Mouse (Mus musculus): ENCODE measurements around the gene Zfp111. TPM values are rescaled to one million over a fixed set of nuclear protein-coding genes. Genes with fewer than 3 reads are reported as not detected.

Gene Zfp111
- polyA plus RNA-seq (2014; fragmentation: Illumina TruSeq; extraction: RNeasy Lipid Tissue Mini Kit (QIAGEN cat#74804); ENCODE audit: low read depth, low replicate concordance): 9.3 TPM

GRCm38 (mm10) chr7:24211343-24211742 lies at the start of gene Zfp111:
Gene Zfp111, minus strand, starts transcription at chr7:24211443.

DNA sequence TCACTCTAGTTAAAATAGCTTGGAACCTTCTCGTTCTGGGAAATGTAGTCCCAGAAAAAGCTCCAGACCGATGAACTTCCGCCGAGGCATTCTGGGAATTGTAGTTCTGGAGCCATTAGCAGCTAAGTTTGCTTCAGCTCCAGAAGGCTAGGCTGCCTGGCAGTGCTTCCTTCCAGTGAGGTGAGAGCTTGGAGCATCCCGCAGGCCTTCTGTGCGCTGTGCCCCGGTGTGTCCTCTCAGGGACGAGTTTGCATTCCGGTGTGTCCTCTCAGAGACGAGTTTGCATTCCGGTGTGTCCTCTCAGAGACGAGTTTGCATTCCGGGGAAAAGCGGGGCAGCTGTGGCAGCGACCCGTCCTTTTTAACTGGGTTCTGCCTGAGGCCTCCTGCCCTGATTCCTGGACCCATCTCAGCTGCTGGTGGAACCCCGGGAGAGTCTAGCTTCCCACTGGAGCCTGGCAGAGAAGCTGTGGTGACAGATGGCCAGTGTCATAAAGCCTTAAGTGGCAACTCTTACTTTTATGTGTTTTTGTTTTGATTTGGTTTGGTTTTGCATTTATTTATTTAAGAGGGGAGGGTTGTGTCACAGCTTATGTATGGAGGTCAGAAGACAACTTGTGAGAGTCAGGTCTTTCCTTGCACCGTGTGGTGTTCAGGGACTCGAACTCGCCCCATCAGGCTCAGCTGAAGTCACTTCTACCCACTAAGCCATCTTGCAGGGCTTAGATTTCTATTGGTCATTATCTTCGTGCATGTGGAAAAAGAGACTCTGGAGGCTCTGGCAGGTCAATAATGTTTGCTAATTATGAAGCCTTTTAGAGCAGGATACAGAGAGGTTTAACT lies 43.6 kb upstream of the Zfp111 start, which contains the start of gene Zfp108:
TSS of gene Zfp108 (plus strand) at position 162 of the 842 bp plus-strand sequence.

DNA sequence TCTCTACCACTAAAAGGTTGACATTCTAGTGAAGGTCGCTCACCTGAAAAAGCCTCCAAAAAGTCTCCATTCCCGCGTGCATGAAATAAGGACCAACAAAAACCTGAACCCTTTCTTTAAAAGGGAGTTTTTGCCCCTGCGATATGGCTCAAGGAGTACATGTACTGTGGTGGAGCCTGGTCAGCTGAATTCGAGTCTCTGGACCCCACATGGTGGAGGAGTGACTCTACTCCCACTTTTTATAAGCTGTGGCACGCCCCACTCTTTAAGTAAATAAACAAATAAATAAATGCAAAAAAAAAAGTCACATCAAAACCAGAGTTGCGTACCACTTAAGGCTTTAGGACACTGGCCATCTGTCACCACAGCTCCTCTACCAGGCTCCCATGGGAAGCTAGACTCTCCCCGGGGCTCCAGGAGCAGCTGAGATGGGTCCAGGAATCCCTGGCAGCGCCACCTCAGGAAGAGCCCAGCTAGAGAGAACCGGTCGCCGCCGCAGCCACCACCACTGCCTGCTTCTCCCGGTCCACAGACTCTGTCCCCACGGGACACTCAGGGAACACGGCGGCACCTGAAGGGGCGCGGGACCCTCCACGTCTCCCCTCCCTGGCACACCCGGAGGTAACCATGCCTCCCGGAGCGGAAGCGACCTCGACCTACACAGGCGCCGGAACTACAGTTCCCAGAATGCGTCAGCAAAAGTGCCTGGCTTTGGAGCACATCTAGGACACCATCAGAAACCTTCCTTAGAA lies 26.0 kb upstream of the Zfp111 start, which contains the start of gene Zfp109:
TSS of gene Zfp109 (minus strand) at position 521 of the 752 bp plus-strand sequence.

DNA sequence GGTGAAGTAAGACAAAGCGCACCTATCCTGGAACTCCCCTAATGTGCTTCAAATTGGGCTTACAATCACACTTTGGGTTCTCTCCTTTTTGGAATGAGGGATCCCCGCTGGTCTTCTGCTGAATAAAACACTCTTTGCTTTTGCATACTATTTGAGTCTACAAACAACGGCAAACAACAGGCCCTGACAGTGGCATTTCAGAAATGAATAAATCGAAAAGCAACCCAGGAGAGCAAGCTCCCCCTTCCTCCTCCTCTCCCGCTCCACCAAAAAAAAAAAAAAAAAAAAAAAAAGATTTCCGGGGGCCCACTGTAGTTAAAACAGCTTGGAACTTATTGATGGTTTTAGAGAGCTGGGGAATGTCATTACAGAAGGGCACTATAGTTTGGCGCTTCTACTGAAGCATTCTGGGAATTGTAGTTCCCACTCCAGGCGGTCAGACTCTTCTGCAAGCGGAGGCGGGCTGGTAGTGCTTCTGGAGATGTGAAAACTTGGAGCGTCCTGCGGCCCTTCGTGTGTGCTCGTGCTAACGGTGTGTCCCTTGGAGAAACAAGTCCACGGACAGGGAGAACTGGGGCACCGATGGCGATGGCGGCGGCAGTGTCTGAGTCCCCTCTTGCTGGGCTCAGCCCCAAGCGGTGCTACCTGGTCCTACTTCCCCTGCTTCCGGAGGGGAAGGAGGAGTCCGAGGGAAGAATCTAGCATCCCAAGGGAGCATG lies 36.5 kb downstream of the Zfp111 start, which contains the start of gene Zfp114:
TSS of gene Zfp114 (plus strand) at position 443 of the 719 bp plus-strand sequence.

Other genes with a start within 250 kb of the Zfp111 start
- 0.28 TPM for gene Vmn1r181, start 236.8 kb downstream of the Zfp111 start, polyA plus RNA-seq (2014; fragmentation: Illumina TruSeq; extraction: RNeasy Lipid Tissue Mini Kit (QIAGEN cat#74804); ENCODE audit: low read depth, low replicate concordance)
- gene V1rd19, start 209.8 kb downstream of the Zfp111 start, polyA plus RNA-seq (2014; fragmentation: Illumina TruSeq; extraction: RNeasy Lipid Tissue Mini Kit (QIAGEN cat#74804); ENCODE audit: low read depth, low replicate concordance): not detected
- not detected for gene Vmn1r183, start 158.2 kb downstream of the Zfp111 start, polyA plus RNA-seq (2014; fragmentation: Illumina TruSeq; extraction: RNeasy Lipid Tissue Mini Kit (QIAGEN cat#74804); ENCODE audit: low read depth, low replicate concordance)
- 12.2 TPM for gene Zfp180, start 129.5 kb downstream of the Zfp111 start, polyA plus RNA-seq (2014; fragmentation: Illumina TruSeq; extraction: RNeasy Lipid Tissue Mini Kit (QIAGEN cat#74804); ENCODE audit: low read depth, low replicate concordance)
- gene Zfp112, start 99.1 kb downstream of the Zfp111 start, polyA plus RNA-seq (2014; fragmentation: Illumina TruSeq; extraction: RNeasy Lipid Tissue Mini Kit (QIAGEN cat#74804); ENCODE audit: low read depth, low replicate concordance): 1.7 TPM
- gene Zfp235, start 77.3 kb downstream of the Zfp111 start, polyA plus RNA-seq (2014; fragmentation: Illumina TruSeq; extraction: RNeasy Lipid Tissue Mini Kit (QIAGEN cat#74804); ENCODE audit: low read depth, low replicate concordance): 7.3 TPM
- gene Zfp114, start 36.4 kb downstream of the Zfp111 start, polyA plus RNA-seq (2014; fragmentation: Illumina TruSeq; extraction: RNeasy Lipid Tissue Mini Kit (QIAGEN cat#74804); ENCODE audit: low read depth, low replicate concordance): 0.50 TPM
- gene Zfp109, start 26.1 kb upstream of the Zfp111 start, polyA plus RNA-seq (2014; fragmentation: Illumina TruSeq; extraction: RNeasy Lipid Tissue Mini Kit (QIAGEN cat#74804); ENCODE audit: low read depth, low replicate concordance): 3.1 TPM
- 2.7 TPM for gene Zfp108, start 43.4 kb upstream of the Zfp111 start, polyA plus RNA-seq (2014; fragmentation: Illumina TruSeq; extraction: RNeasy Lipid Tissue Mini Kit (QIAGEN cat#74804); ENCODE audit: low read depth, low replicate concordance)
- 3.0 TPM for gene Zfp93, start 59.0 kb upstream of the Zfp111 start, polyA plus RNA-seq (2014; fragmentation: Illumina TruSeq; extraction: RNeasy Lipid Tissue Mini Kit (QIAGEN cat#74804); ENCODE audit: low read depth, low replicate concordance)
- gene Zfp61, start 89.8 kb upstream of the Zfp111 start, polyA plus RNA-seq (2014; fragmentation: Illumina TruSeq; extraction: RNeasy Lipid Tissue Mini Kit (QIAGEN cat#74804); ENCODE audit: low read depth, low replicate concordance): 6.9 TPM
- 0.85 TPM for gene Zfp94, start 105.2 kb upstream of the Zfp111 start, polyA plus RNA-seq (2014; fragmentation: Illumina TruSeq; extraction: RNeasy Lipid Tissue Mini Kit (QIAGEN cat#74804); ENCODE audit: low read depth, low replicate concordance)
- not detected for gene Tescl, start 122.5 kb upstream of the Zfp111 start, polyA plus RNA-seq (2014; fragmentation: Illumina TruSeq; extraction: RNeasy Lipid Tissue Mini Kit (QIAGEN cat#74804); ENCODE audit: low read depth, low replicate concordance)
- not detected for gene Lypd5, start 137.8 kb upstream of the Zfp111 start, polyA plus RNA-seq (2014; fragmentation: Illumina TruSeq; extraction: RNeasy Lipid Tissue Mini Kit (QIAGEN cat#74804); ENCODE audit: low read depth, low replicate concordance)
- 1.0 TPM for gene Kcnn4, start 158.8 kb upstream of the Zfp111 start, polyA plus RNA-seq (2014; fragmentation: Illumina TruSeq; extraction: RNeasy Lipid Tissue Mini Kit (QIAGEN cat#74804); ENCODE audit: low read depth, low replicate concordance)
- gene Smg9, start 188.2 kb upstream of the Zfp111 start, polyA plus RNA-seq (2014; fragmentation: Illumina TruSeq; extraction: RNeasy Lipid Tissue Mini Kit (QIAGEN cat#74804); ENCODE audit: low read depth, low replicate concordance): not detected
- gene Irgc1, start 240.9 kb upstream of the Zfp111 start, polyA plus RNA-seq (2014; fragmentation: Illumina TruSeq; extraction: RNeasy Lipid Tissue Mini Kit (QIAGEN cat#74804); ENCODE audit: low read depth, low replicate concordance): not detected

All from sigmoid colon, adult 10 weeks (tissue).